Mouse (Mus musculus): ENCODE data around the gene Bloc1s1. TPM values are rescaled to one million over a fixed set of nuclear protein-coding genes. Genes with fewer than 3 reads are reported as not detected.
A peak's percentile ranks its signal among the peaks of the same experiment; 100 is the strongest.

Gene Bloc1s1
- polyA plus RNA-seq, 1 experiment from 2014 or later: 208 TPM

DNA sequence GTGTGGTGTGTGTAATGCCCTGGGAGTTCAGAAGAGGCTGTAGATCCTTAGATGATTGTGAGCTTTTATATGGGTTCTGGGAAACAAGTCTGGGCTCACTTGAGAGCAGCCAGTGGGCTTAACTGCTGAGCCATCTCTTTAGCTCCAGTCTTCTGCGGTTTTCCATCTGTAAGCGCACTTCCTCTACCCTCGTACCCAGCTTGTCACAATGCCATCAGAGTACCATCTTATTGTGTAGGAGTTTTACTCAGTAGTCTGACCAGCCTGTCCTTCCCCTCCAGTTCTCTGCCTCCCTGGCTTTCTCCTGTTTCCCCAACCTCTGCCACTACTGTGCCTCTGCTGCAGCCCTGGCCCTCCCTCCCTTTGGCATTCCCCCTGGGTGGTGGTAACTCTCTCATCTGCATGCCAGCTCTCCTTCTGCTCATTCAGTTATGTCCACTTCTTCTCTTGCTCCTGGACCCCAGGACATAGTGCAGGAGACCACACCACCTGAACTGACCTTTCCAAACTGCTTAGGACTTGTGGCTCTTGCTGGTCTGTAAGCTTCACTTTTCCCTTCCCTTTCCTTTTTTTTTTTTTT, 21.3 kb downstream of the Bloc1s1 start:
- ATAC-seq (ENCODE audit: insufficient read depth, low FRiP score, low read depth): no peak
- Histone ChIP-seq H3K27ac (no peak overlapping the region), H3K36me3 (no peaks in the 10 kb centered on the region), H3K4me2 (no peak overlapping the region), H3K9ac (no peak overlapping the region), H3K27me3 (replicated peaks) (no peaks in the 10 kb centered on the region), H3K4me1 (no peaks in the 10 kb centered on the region), H3K4me3 (replicated peaks) (no peak overlapping the region), H3K9me3 (no peaks in the 10 kb centered on the region)
- WGBS: 85% methylated on average over 3 of the region's 3 CpGs

DNA sequence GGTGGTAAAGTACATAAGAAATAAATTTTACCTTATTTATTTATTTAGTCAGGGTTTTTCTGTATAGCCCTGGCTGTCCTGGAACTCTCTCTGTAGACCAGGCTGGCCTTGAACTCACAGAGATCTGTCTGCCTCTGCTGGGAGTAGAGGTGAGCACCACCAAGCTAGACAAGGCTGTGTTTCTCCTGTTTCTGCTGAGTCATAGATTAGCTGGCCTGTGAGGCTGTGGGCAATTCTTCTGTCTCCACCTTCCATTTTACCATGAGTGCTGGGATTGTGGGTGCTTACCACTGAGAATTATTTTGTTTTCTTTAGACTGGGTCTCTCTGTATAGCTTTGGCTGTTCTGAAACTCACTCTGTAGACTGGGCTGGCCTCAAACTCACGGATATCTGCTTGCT, 22.4 kb downstream of the Bloc1s1 start:
- Histone ChIP-seq H3K27me3 (replicated peaks) (peaks cover 1% of the 10 kb centered on the region), H3K9ac (no peak overlapping the region), H3K4me2 (no peak overlapping the region), H3K9me3 (no peaks in the 10 kb centered on the region), H3K4me3 (replicated peaks) (no peak overlapping the region), H3K4me1 (0 out of 2 replicates have a peak, but pooled peaks cover under 1% of the 10 kb centered on the region), H3K27ac (no peak overlapping the region), H3K36me3 (no peaks in the 10 kb centered on the region)
- 88% methylated on average over 1 of the region's 1 CpGs for WGBS
- no peak for ATAC-seq (ENCODE audit: insufficient read depth, low FRiP score, low read depth)

GRCm38 (mm10) chr10:128900698-128901097, 23.1 kb downstream of the Bloc1s1 start, which contains the start of gene Cd63:
Gene Cd63, plus strand, starts transcription at chr10:128900989.
- Histone ChIP-seq H3K9ac (no peak within 1 kb of the TSS), H3K27ac (no peak within 1 kb of the TSS), H3K4me1 (peaks cover 8% of the 10 kb centered on the region; the same call in 1 of the 2 replicates), H3K27me3 (replicated peaks) (peaks cover 9% of the 10 kb centered on the region), H3K36me3 (no peaks in the 10 kb centered on the region), H3K9me3 (no peaks in the 10 kb centered on the region), H3K4me3 (replicated peaks) (no peak within 1 kb of the TSS), H3K4me2 (no peak within 1 kb of the TSS)
- ATAC-seq (ENCODE audit: insufficient read depth, low FRiP score, low read depth): no peak
- WGBS: 73% methylated on average over 3 of the region's 3 CpGs

- no peaks in the 10 kb centered on the region for H3K9me3 ChIP-seq
- no peak overlapping the region for H3K27ac ChIP-seq
- no peaks in the 10 kb centered on the region for H3K36me3 ChIP-seq
- WGBS: 74% methylated on average over 6 of the region's 6 CpGs
- peaks cover 8% of the 10 kb centered on the region; the same call in 1 of the 2 replicates for H3K4me1 ChIP-seq
- peaks cover 9% of the 10 kb centered on the region for H3K27me3 ChIP-seq (replicated peaks)
- no peak overlapping the region for H3K4me2 ChIP-seq
- no peak overlapping the region for H3K4me3 ChIP-seq (replicated peaks)
- H3K9ac ChIP-seq: no peak overlapping the region
- no peak for ATAC-seq (ENCODE audit: insufficient read depth, low FRiP score, low read depth)
These were observed 23.9 kb downstream of the Bloc1s1 start for GRCm38 (mm10) chr10:128899759-128900490.

GRCm38 (mm10) chr10:128897501-128897900, 26.3 kb downstream of the Bloc1s1 start:
- H3K4me2 ChIP-seq: no peak overlapping the region
- no peak overlapping the region for H3K4me3 ChIP-seq (replicated peaks)
- ATAC-seq (ENCODE audit: insufficient read depth, low FRiP score, low read depth): no peak
- H3K4me1 ChIP-seq: peaks cover 9% of the 10 kb centered on the region; the same call in 1 of the 2 replicates
- no peak overlapping the region for H3K27ac ChIP-seq
- 0% methylated on average over 1 of the region's 1 CpGs for WGBS
- H3K27me3 ChIP-seq (replicated peaks): peaks cover 9% of the 10 kb centered on the region
- H3K9ac ChIP-seq: no peak overlapping the region
- no peaks in the 10 kb centered on the region for H3K9me3 ChIP-seq
- H3K36me3 ChIP-seq: no peaks in the 10 kb centered on the region

DNA sequence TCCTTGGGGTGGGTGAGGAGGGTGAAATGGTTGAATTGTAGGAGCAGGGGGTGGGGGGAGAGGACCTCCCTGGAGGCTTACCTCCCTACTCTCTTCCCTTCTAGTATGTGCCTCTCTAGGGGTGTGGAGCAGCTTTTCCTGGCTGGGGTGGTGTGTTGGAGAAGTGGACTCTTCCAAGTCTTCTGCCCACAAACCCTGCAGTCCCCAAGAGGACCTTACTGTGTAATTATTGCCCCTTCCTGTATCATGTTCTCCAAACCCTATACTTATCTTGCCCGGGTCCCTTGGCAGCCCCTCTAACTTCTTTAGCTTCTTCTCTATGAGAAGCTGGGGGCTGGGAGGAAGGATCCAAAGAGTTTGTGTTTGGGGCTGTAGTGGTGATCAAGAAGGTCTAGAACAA, 27.0 kb downstream of the Bloc1s1 start:
- Histone ChIP-seq H3K4me2 (no peak overlapping the region), H3K27ac (no peak overlapping the region), H3K9me3 (no peaks in the 10 kb centered on the region), H3K36me3 (no peaks in the 10 kb centered on the region), H3K27me3 (replicated peaks) (peaks cover 9% of the 10 kb centered on the region), H3K9ac (no peak overlapping the region), H3K4me3 (replicated peaks) (no peak overlapping the region), H3K4me1 (peaks cover 12% of the 10 kb centered on the region; the same call in 1 of the 2 replicates)
- WGBS: 27% methylated on average over 1 of the region's 1 CpGs
- ATAC-seq (ENCODE audit: insufficient read depth, low FRiP score, low read depth): no peak

GRCm38 (mm10) chr10:128895952-128896693, 27.7 kb downstream of the Bloc1s1 start:
- H3K27ac ChIP-seq: no peak overlapping the region
- peaks cover 9% of the 10 kb centered on the region for H3K27me3 ChIP-seq (replicated peaks)
- H3K4me3 ChIP-seq (replicated peaks): no peak overlapping the region
- H3K4me2 ChIP-seq: peak overlapping the region; percentile 28
- no peaks in the 10 kb centered on the region for H3K36me3 ChIP-seq
- peaks cover 12% of the 10 kb centered on the region; the same call in 1 of the 2 replicates for H3K4me1 ChIP-seq
- WGBS: 8% methylated on average over 17 of the region's 17 CpGs
- no peak for ATAC-seq (ENCODE audit: insufficient read depth, low FRiP score, low read depth)
- H3K9ac ChIP-seq: no peak overlapping the region
- H3K9me3 ChIP-seq: no peaks in the 10 kb centered on the region

GRCm38 (mm10) chr10:128895437-128895836, 28.4 kb downstream of the Bloc1s1 start:
- no peaks in the 10 kb centered on the region for H3K36me3 ChIP-seq
- peaks cover 17% of the 10 kb centered on the region; the same call in 1 of the 2 replicates for H3K4me1 ChIP-seq
- whole genome bisulfite sequencing: under 1% methylated on average over 9 of the region's 9 CpGs
- H3K9ac ChIP-seq: no peak overlapping the region
- ATAC-seq (ENCODE audit: insufficient read depth, low FRiP score, low read depth): no peak
- H3K4me2 ChIP-seq: peak overlapping the region; percentile 28
- H3K4me3 ChIP-seq (replicated peaks): no peak overlapping the region
- H3K27ac ChIP-seq: no peak overlapping the region
- H3K27me3 ChIP-seq (replicated peaks): peaks cover 9% of the 10 kb centered on the region
- no peaks in the 10 kb centered on the region for H3K9me3 ChIP-seq

GRCm38 (mm10) chr10:128892246-128892645, 31.6 kb downstream of the Bloc1s1 start:
- Histone ChIP-seq H3K9ac (no peak overlapping the region), H3K4me1 (peaks cover 30% of the 10 kb centered on the region), H3K4me3 (replicated peaks) (peak overlapping the region; percentile 67), H3K9me3 (no peaks in the 10 kb centered on the region), H3K36me3 (no peaks in the 10 kb centered on the region), H3K27ac (peak overlapping the region; percentile 92; the same call in 1 of the 2 replicates), H3K4me2 (peak overlapping the region; percentile 90), H3K27me3 (replicated peaks) (peaks cover 9% of the 10 kb centered on the region)
- 0 out of 2 replicates have a peak, but pooled peaks have one; percentile 3 for ATAC-seq (ENCODE audit: insufficient read depth, low FRiP score, low read depth)
- 4% methylated on average over 9 of the region's 9 CpGs for WGBS

DNA sequence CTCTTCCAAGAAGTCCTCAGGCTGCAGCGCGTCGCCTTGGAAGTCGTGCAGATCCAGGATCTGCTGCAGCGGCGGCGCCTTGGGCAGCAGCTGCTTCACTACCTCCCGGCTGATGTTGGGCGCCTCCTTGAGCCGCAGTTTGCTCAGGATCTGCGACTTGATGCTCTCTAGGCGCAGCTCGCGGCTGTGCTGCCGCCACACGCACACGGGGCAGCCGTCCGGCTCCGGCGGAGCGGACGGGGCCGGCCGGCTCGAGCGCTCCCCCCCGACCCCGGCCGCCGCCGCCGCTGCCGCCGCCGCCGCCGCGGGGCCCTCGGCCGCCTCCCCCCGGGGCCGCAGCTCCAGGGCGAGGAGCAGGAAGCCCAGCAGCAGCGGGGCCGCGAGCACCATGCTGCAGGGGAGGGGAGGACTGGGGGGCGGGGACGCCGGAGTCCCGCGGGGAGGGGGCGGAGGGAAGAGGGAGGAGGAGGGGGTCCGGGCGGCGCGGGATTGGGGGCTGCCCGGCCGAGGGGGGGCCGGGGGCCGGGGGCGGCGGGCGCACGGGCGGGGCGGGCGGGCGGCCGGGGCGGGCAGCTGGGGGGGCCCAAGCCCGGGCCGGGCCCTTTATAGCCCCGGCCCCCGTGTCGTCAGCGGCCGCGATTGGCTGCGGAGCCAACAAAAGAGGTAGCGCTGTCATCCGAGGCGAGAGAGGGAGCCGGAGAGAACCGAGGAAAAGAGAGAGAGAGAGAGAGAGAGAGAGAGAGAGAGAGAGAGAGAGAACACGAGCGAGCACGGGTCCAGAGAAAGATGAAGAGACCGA, 32.3 kb downstream of the Bloc1s1 start, which contains the start of gene Gdf11:
Gene Gdf11, minus strand, starts transcription at position 423 of the 799 bp plus-strand sequence.
- Histone ChIP-seq H3K27me3 (replicated peaks) (peaks cover 8% of the 10 kb centered on the region), H3K9me3 (no peaks in the 10 kb centered on the region), H3K4me2 (peak within 1 kb of the TSS; percentile 90), H3K9ac (peak within 1 kb of the TSS; percentile 66), H3K4me1 (peaks cover 30% of the 10 kb centered on the region), H3K36me3 (no peaks in the 10 kb centered on the region), H3K4me3 (replicated peaks) (peak within 1 kb of the TSS; percentile 67), H3K27ac (peak within 1 kb of the TSS; percentile 92)
- WGBS: 0% methylated on average over 52 of the region's 89 CpGs
- peak; percentile 67 for ATAC-seq (ENCODE audit: insufficient read depth, low FRiP score, low read depth)

All from stomach, embryonic 15.5 days (tissue).